Mouse (Mus musculus) ES-E14 (cell line): ENCODE results near the gene Zfp78.

ENCODE experiments used
- HCFC1 ChIP-seq: IDR thresholded peaks from 2 replicates; pipeline ENCODE4 v1.6.1; 2012; ENCODE audit warnings: low read length, inconsistent platforms, borderline replicate concordance; ENCODE audit not compliant: insufficient read depth
- MAFK ChIP-seq: IDR thresholded peaks from 2 replicates; pipeline ENCODE4 v1.6.1; 2014; ENCODE audit warnings: mild to moderate bottlenecking, low read depth, low read length, inconsistent platforms; ENCODE audit not compliant: insufficient read depth

DNA sequence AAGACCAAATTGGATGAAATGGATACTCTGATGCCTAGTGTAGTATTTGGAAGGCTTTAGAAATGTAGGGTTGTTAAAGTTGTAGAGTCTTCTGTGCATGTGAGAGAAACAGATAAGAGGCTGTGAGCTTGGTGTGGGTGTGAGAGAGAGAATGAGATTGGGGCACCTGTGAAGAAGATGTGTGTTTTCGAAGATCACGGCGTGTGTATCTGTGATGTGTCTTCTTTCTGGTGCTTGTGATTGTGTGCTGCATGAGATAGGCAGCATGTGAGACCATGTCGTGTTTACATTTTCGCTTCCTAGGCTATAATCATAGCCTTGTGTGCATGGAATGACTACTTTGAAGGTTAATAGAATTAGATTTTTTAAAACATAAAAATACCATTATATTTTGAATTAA, 4.1 kb downstream of the Zfp78 start:
- no peak for TF ChIP-seq MAFK
- no peak for TF ChIP-seq HCFC1
